Mouse (Mus musculus) forebrain, postnatal 0 days (tissue): ENCODE results near the gene Trappc3. TPM values are rescaled to one million over a fixed set of nuclear protein-coding genes. Genes with fewer than 3 reads are reported as not detected.

Experiments
- ATAC-seq: fragments of 200-750 bp; cut with Nextera tagmentation; 2 replicates; pipeline ENCODE4 v1.8.0; 2017; ENCODE audit warnings: mild to moderate bottlenecking, moderate library complexity
- DNase-seq: peaks from one replicate; pipeline ENCODE4 v3.0.0-alpha.2; 2015
- H3K27ac ChIP-seq: fragments of 300-500 bp; sonication (generic); 2 replicates; pipeline ENCODE4 v1.5.1; 2014; ENCODE audit warnings: low read depth, mild to moderate bottlenecking, antibody characterized with exemption, low read length, moderate library complexity, mixed read lengths
- H3K27me3 ChIP-seq: fragments of 300-500 bp; sonication (generic); 2 replicates; pipeline ENCODE4 v1.6.1; 2014; ENCODE audit warnings: mild to moderate bottlenecking, low read length, mixed read lengths; ENCODE audit not compliant: insufficient read depth
- H3K36me3 ChIP-seq: fragments of 300-500 bp; sonication (generic); 2 replicates; pipeline ENCODE4 v1.6.1; 2014; ENCODE audit warnings: mild to moderate bottlenecking, moderate library complexity; ENCODE audit not compliant: insufficient read depth
- H3K4me1 ChIP-seq: fragments of 300-500 bp; sonication (generic); 2 replicates; pipeline ENCODE4 v1.6.1; 2014; ENCODE audit warnings: antibody characterized with exemption; ENCODE audit not compliant: insufficient read depth
- H3K4me2 ChIP-seq: fragments of 300-500 bp; sonication (generic); 2 replicates; pipeline ENCODE4 v1.6.1; 2014; ENCODE audit warnings: low read depth, mild to moderate bottlenecking, moderate library complexity
- H3K4me3 ChIP-seq: fragments of 300-500 bp; sonication (generic); 2 replicates; pipeline ENCODE4 v1.5.1; 2014; ENCODE audit warnings: low read depth, low read length, mixed read lengths
- H3K9ac ChIP-seq: fragments of 300-500 bp; sonication (generic); 2 replicates; pipeline ENCODE4 v1.6.1; 2014; ENCODE audit warnings: mild to moderate bottlenecking
- H3K9me3 ChIP-seq: fragments of 300-500 bp; sonication (generic); 2 replicates; pipeline ENCODE4 v1.6.1; 2016; ENCODE audit warnings: low read length
- CTCF ChIP-seq: sonication (generic); IDR thresholded peaks from 2 replicates; pipeline ENCODE4 v1.5.1; 2016; ENCODE audit warnings: antibody characterized with exemption, control low read depth, low read depth
- WGBS: fragments of 180-500 bp; shearing (Covaris S2); extraction: QIAGEN DNeasy Blood & Tissue Kit; methylation state at CpG from one replicate; pipeline ENCODE4 v1.1.7; 2014; 5-methylcytosine and 5-hydroxymethylcytosine counted together
- polyA plus RNA-seq: library from polyadenylated mRNA; unstranded; fragments of >200 nt; fragmentation: Nextera tagmentation; extraction: Ambion mirVana; gene quantifications from 2 replicates; pipeline ENCODE4 v1.2.1, GENCODE M21; 2015
- total RNA-seq: library from RNA; depleted of rRNA; stranded (reverse); fragments of >200 nt; gene quantifications from 2 replicates; pipeline ENCODE4 v1.2.3, GENCODE M21; 2014

Trappc3 gene
- total and polyA plus RNA-seq, 2 experiments from 2014 or later = 143 to 199 TPM

DNA sequence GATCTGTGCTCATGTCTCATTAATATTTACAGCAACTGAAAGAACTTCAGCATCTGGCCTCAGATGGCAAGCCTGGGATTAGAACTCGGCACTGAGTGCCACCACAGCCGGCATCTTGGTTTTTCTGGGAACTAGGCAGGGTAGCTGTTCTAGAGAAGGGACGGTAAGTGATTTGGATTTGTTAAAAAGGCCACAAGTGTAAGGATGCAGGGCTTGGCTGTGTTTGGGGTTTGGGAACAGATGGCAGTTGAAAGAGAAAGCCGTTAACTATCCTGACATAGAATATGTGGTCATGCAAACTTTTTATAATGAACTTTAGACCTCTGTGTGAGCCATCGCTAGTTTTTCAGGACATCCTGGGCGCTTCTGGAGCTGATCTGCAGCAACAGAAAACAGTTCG lies 450 bp upstream of the Trappc3 start:
- WGBS = 42% methylated on average over 7 of the region's 7 CpGs
- Histone ChIP-seq H3K9me3 (no peaks in the 10 kb centered on the region), H3K4me2 (no peak overlapping the region), H3K4me3 (no peak overlapping the region), H3K4me1 (peaks cover 14% of the 10 kb centered on the region), H3K27ac (no peak overlapping the region), H3K36me3 (peaks cover 4% of the 10 kb centered on the region; the same call in 1 of the 2 replicates), H3K9ac (no peak overlapping the region), H3K27me3 (no peaks in the 10 kb centered on the region; the same call in 1 of the 2 replicates)
- ATAC-seq = no peak
- no peak for TF ChIP-seq CTCF
- no peak for DNase-seq

DNA sequence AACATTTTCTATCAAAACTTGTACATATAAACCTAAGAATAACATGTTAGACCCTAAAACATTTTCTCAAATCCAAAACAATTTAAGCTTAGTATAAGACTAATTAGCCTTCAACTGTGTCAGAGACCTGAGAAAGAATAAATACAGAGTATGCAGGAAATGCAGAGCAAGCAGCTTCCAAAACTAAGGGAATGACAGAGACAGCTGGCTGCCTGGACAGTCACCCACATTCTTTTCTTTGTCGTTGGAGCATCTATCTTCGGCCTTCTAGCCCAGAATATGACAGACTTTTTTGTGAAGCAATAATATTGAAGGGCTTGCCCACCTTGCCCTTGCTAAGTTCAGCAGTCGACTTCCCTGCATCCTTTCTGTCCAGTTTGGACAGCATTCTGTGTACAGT lies 7.2 kb downstream of the Trappc3 start:
- Histone ChIP-seq H3K27ac (no peak overlapping the region), H3K36me3 (peaks cover 25% of the 10 kb centered on the region), H3K27me3 (no peaks in the 10 kb centered on the region), H3K4me2 (no peak overlapping the region), H3K4me1 (no peaks in the 10 kb centered on the region), H3K9me3 (no peaks in the 10 kb centered on the region), H3K4me3 (no peak overlapping the region), H3K9ac (no peak overlapping the region)
- no peak for DNase-seq
- TF ChIP-seq CTCF = no peak
- 75% methylated on average over 3 of the region's 3 CpGs for WGBS
- no peak for ATAC-seq

GRCm38 (mm10) chr4:126273753-126274152 lies 11.6 kb downstream of the Trappc3 start:
- H3K9ac ChIP-seq = no peak overlapping the region
- H3K4me2 ChIP-seq = no peak overlapping the region
- TF ChIP-seq CTCF = no peak
- H3K9me3 ChIP-seq = no peaks in the 10 kb centered on the region
- H3K27ac ChIP-seq = no peak overlapping the region
- WGBS = 69% methylated on average over 13 of the region's 13 CpGs
- no peak for DNase-seq
- no peak overlapping the region for H3K4me3 ChIP-seq
- no peak for ATAC-seq
- no peaks in the 10 kb centered on the region for H3K4me1 ChIP-seq
- peaks cover 34% of the 10 kb centered on the region for H3K36me3 ChIP-seq
- no peaks in the 10 kb centered on the region for H3K27me3 ChIP-seq

- 83% methylated on average over 4 of the region's 4 CpGs for whole genome bisulfite sequencing
- H3K27ac ChIP-seq = no peak overlapping the region
Measured at GRCm38 (mm10) chr4:126275081-126275480, 13.0 kb downstream of the Trappc3 start.

DNA sequence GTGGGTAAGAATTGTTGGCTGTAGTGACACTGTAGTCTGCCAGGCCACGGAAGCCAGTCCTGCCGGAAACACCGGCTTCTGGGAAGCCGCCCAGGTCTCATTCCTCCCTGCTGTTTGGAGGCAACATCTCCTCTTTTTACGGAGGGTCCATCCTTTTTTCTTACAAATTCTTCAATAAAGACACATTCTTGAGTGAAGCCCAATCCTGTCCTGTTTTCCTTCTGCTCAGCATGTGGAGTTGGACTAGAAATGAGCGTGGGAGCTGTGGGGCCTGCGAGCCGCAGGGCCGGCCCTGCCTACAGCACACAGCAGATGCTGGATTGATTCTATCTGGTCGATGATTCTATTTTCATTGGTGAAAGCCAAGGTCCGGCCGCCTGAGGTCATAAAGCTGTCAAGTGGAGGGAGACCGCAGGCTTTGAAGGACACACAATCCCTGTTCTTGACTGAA lies 13.6 kb downstream of the Trappc3 start:
- ATAC-seq (no peak), DNase-seq (no peak)
- Histone ChIP-seq H3K27me3 (no peaks in the 10 kb centered on the region), H3K9ac (no peak overlapping the region), H3K4me3 (no peak overlapping the region), H3K27ac (no peak overlapping the region), H3K4me1 (no peaks in the 10 kb centered on the region), H3K36me3 (peaks cover 34% of the 10 kb centered on the region), H3K9me3 (no peaks in the 10 kb centered on the region), H3K4me2 (no peak overlapping the region)
- TF ChIP-seq CTCF = no peak
- 81% methylated on average over 13 of the region's 13 CpGs for WGBS

More at GRCm38 (mm10) chr4:126275081-126275480, 13.0 kb downstream of the Trappc3 start:
- no peak overlapping the region for H3K4me3 ChIP-seq
- no peak overlapping the region for H3K9ac ChIP-seq
- no peak for ATAC-seq
- TF ChIP-seq CTCF = no peak
- H3K27me3 ChIP-seq = no peaks in the 10 kb centered on the region
- no peak overlapping the region for H3K4me2 ChIP-seq
- H3K36me3 ChIP-seq = peaks cover 34% of the 10 kb centered on the region
- no peaks in the 10 kb centered on the region for H3K4me1 ChIP-seq
- no peaks in the 10 kb centered on the region for H3K9me3 ChIP-seq
- no peak for DNase-seq

GRCm38 (mm10) chr4:126277906-126278564 lies 15.9 kb downstream of the Trappc3 start:
- Histone ChIP-seq H3K27ac (no peak overlapping the region), H3K4me3 (no peak overlapping the region), H3K9ac (no peak overlapping the region), H3K4me1 (no peaks in the 10 kb centered on the region), H3K36me3 (peaks cover 25% of the 10 kb centered on the region), H3K9me3 (no peaks in the 10 kb centered on the region), H3K27me3 (no peaks in the 10 kb centered on the region), H3K4me2 (no peak overlapping the region)
- WGBS = 8% methylated on average over 13 of the region's 13 CpGs
- DNase-seq (peak; percentile 66), ATAC-seq (peak; percentile 73; the same call in 1 of the 2 replicates)
- peak; percentile 78 for TF ChIP-seq CTCF

GRCm38 (mm10) chr4:126278565-126278915 lies 16.4 kb downstream of the Trappc3 start:
- Histone ChIP-seq H3K27me3 (no peaks in the 10 kb centered on the region), H3K9ac (no peak overlapping the region), H3K4me3 (no peak overlapping the region), H3K9me3 (no peaks in the 10 kb centered on the region), H3K4me1 (no peaks in the 10 kb centered on the region), H3K4me2 (no peak overlapping the region), H3K27ac (no peak overlapping the region), H3K36me3 (peaks cover 19% of the 10 kb centered on the region)
- WGBS = 45% methylated on average over 9 of the region's 9 CpGs
- ATAC-seq = no peak
- no peak for DNase-seq
- TF ChIP-seq CTCF = no peak
